Mouse (Mus musculus) liver, embryonic 14.5 days (tissue): ENCODE measurements around the gene 2410004P03Rik. TPM values are rescaled to one million over a fixed set of nuclear protein-coding genes. Genes with fewer than 3 reads are reported as not detected.

Source experiments
- ATAC-seq: fragments of 200-750 bp; cut with Nextera tagmentation; 2 replicates; pipeline ENCODE4 v1.8.0; 2017; ENCODE audit warnings: moderate number of reproducible peaks, mild to moderate bottlenecking, moderate library complexity; ENCODE audit not compliant: insufficient read depth
- DNase-seq, 3 experiments: peaks; one replicate each; pipeline ENCODE4 v3.0.0-alpha.2; 2012 to 2013; ENCODE audit warnings: low read depth in 3 of 3, low spot score in 3 of 3
- H3K27ac ChIP-seq: fragments of 300-500 bp; sonication (generic); 2 replicates; pipeline ENCODE4 v1.5.1; 2014; ENCODE audit warnings: moderate library complexity, mild to moderate bottlenecking, control low read depth, inconsistent platforms
- H3K27me3 ChIP-seq: fragments of 300-500 bp; sonication (generic); 2 replicates; pipeline ENCODE4 v1.6.1; 2014; ENCODE audit warnings: mild to moderate bottlenecking, low read length, moderate library complexity; ENCODE audit not compliant: control insufficient read depth, insufficient read depth
- H3K36me3 ChIP-seq: fragments of 300-500 bp; sonication (generic); replicated peaks from 2 replicates; pipeline ENCODE4 v1.6.1; 2014; ENCODE audit warnings: low read depth; ENCODE audit not compliant: control insufficient read depth, insufficient read depth
- H3K4me1 ChIP-seq, 2 experiments: fragments of 200-500 bp in 1 of 2; fragments of 300-500 bp in 1 of 2; sonication (generic) in 1 of 2; replicated peaks; 2 replicates each; pipeline ENCODE4 v1.6.1; 2012 to 2014; ENCODE audit warnings: antibody characterized with exemption in 1 of 2, inconsistent platforms in 1 of 2, low read length in 1 of 2; ENCODE audit not compliant: control insufficient read depth in 2 of 2, insufficient read depth in 2 of 2
- H3K4me2 ChIP-seq: fragments of 300-500 bp; sonication (generic); 2 replicates; pipeline ENCODE4 v1.6.1; 2014; ENCODE audit warnings: low read depth, mild to moderate bottlenecking, control low read depth, moderate library complexity
- H3K4me3 ChIP-seq, 2 experiments: fragments of 200-500 bp in 1 of 2; fragments of 300-500 bp in 1 of 2; sonication (generic) in 1 of 2; 2 replicates each; pipeline ENCODE4 v1.5.1; 2012 to 2014; ENCODE audit warnings: low read depth in 2 of 2, low read length in 2 of 2, mild to moderate bottlenecking in 2 of 2, control low read depth in 1 of 2, inconsistent platforms in 1 of 2, moderate library complexity in 1 of 2; ENCODE audit not compliant: insufficient read depth in 1 of 2
- H3K9ac ChIP-seq: fragments of 300-500 bp; sonication (generic); replicated peaks from 2 replicates; pipeline ENCODE4 v1.6.1; 2014; ENCODE audit warnings: mild to moderate bottlenecking, control low read depth, moderate library complexity
- H3K9me3 ChIP-seq: fragments of 300-500 bp; sonication (generic); 2 replicates; pipeline ENCODE4 v1.6.1; 2016; ENCODE audit warnings: low read length, mixed read lengths; ENCODE audit not compliant: control insufficient read depth
- CTCF ChIP-seq: IDR thresholded peaks from 2 replicates; pipeline ENCODE4 v1.5.1; 2016; ENCODE audit warnings: antibody characterized with exemption, low read depth, control low read depth
- EP300 ChIP-seq: IDR thresholded peaks from 2 replicates; pipeline ENCODE4 v1.6.1; 2016; ENCODE audit warnings: antibody characterized with exemption, low read depth
- WGBS: fragments of 180-500 bp; shearing (Covaris S2); extraction: QIAGEN DNeasy Blood & Tissue Kit; methylation state at CpG from one replicate; pipeline ENCODE4 v1.1.7; 2014; ENCODE audit not compliant: insufficient replicate concordance; 5-methylcytosine and 5-hydroxymethylcytosine counted together
- polyA plus RNA-seq, 2 experiments: library from polyadenylated mRNA; depleted of rRNA in 1 of 2; stranded (reverse) in 1 of 2; unstranded in 1 of 2; fragments of >200 nt; fragmentation: Nextera tagmentation in 1 of 2; extraction: Ambion mirVana in 1 of 2; gene quantifications; 2 replicates each; pipeline versions ENCODE4 v1.2.1 to v1.2.3; 2012 to 2014

The 2410004P03Rik gene
- 0.02 and 0.05 TPM in 2 replicates for polyA plus RNA-seq (2012; rRNA removed)
- 0.03 TPM in 1 of 2 replicates, not detected in the other for polyA plus RNA-seq (2014; fragmentation: Nextera tagmentation; extraction: Ambion mirVana)

- peak; percentile 45 to 52 (median 50) for DNase-seq
- peak; percentile 50; the same call in 1 of the 2 replicates for ATAC-seq
- WGBS = 7% methylated on average over 29 of the region's 29 CpGs
- TF ChIP-seq EP300 = no peak
- peak; percentile 95 for TF ChIP-seq CTCF
- Histone ChIP-seq H3K4me1 (no peaks in the 10 kb centered on the region), H3K9me3 (no peaks in the 10 kb centered on the region), H3K4me2 (peak within 1 kb of the TSS; percentile 56), H3K27ac (no peak within 1 kb of the TSS), H3K9ac (no peak within 1 kb of the TSS), H3K4me3 (peak within 1 kb of the TSS; percentile 12 to 14), H3K27me3 (no peaks in the 10 kb centered on the region), H3K36me3 (no peaks in the 10 kb centered on the region)
Measured at GRCm38 (mm10) chr12:17011100-17011870, at the start of gene 2410004P03Rik. Gene 2410004P03Rik (minus strand): TSS chr12:17011727.

- no peaks in the 10 kb centered on the region for H3K27me3 ChIP-seq
- no peaks in the 10 kb centered on the region for H3K36me3 ChIP-seq
- no peak for ATAC-seq
- H3K9me3 ChIP-seq = no peaks in the 10 kb centered on the region
- no peak for TF ChIP-seq EP300
- TF ChIP-seq CTCF = no peak
- H3K4me3 ChIP-seq = no peak overlapping the region
- H3K4me1 ChIP-seq = no peaks in the 10 kb centered on the region
- H3K9ac ChIP-seq = no peak overlapping the region
- no peak overlapping the region for H3K27ac ChIP-seq
- 36% methylated on average over 7 of the region's 7 CpGs for WGBS
- no peak overlapping the region for H3K4me2 ChIP-seq
- DNase-seq = no peak
Measured at GRCm38 (mm10) chr12:17061183-17061722, 49.7 kb upstream of the 2410004P03Rik start.

- TF ChIP-seq CTCF (no peak), EP300 (no peak)
- Histone ChIP-seq H3K9me3 (no peaks in the 10 kb centered on the region), H3K4me3 (no peak overlapping the region), H3K27ac (no peak overlapping the region), H3K4me1 (no peaks in the 10 kb centered on the region), H3K4me2 (no peak overlapping the region), H3K27me3 (no peaks in the 10 kb centered on the region), H3K9ac (no peak overlapping the region), H3K36me3 (no peaks in the 10 kb centered on the region)
- 54% methylated on average over 10 of the region's 10 CpGs for WGBS
- DNase-seq (no peak), ATAC-seq (no peak)
Measured at GRCm38 (mm10) chr12:17058490-17058889, 47.0 kb upstream of the 2410004P03Rik start.

GRCm38 (mm10) chr12:17057110-17057509 is 45.6 kb upstream of the 2410004P03Rik start:
- Histone ChIP-seq H3K4me2 (no peak overlapping the region), H3K36me3 (no peaks in the 10 kb centered on the region), H3K27me3 (no peaks in the 10 kb centered on the region), H3K9me3 (no peaks in the 10 kb centered on the region), H3K4me1 (no peaks in the 10 kb centered on the region), H3K27ac (no peak overlapping the region), H3K4me3 (no peak overlapping the region), H3K9ac (no peak overlapping the region)
- DNase-seq (no peak), ATAC-seq (no peak)
- 58% methylated on average over 8 of the region's 8 CpGs for WGBS
- TF ChIP-seq EP300 (no peak), CTCF (no peak)

GRCm38 (mm10) chr12:17055766-17056165 is 44.2 kb upstream of the 2410004P03Rik start:
- 70% methylated on average over 4 of the region's 4 CpGs for WGBS
- Histone ChIP-seq H3K9me3 (no peaks in the 10 kb centered on the region), H3K9ac (no peak overlapping the region), H3K4me2 (no peak overlapping the region), H3K4me1 (no peaks in the 10 kb centered on the region), H3K36me3 (no peaks in the 10 kb centered on the region), H3K4me3 (no peak overlapping the region), H3K27me3 (no peaks in the 10 kb centered on the region), H3K27ac (no peak overlapping the region)
- TF ChIP-seq EP300 (no peak), CTCF (no peak)
- DNase-seq (no peak), ATAC-seq (no peak)
